Mouse (Mus musculus) myocyte (in vitro differentiated cells): ENCODE measurements around the gene Fgr.

Source experiments
- CEBPB ChIP-seq: IDR thresholded peaks from 2 replicates; pipeline ENCODE4 v1.6.1; 2011; ENCODE audit warnings: mild to moderate bottlenecking, moderate library complexity; ENCODE audit not compliant: poor library complexity, insufficient read depth, severe bottlenecking
- MAX ChIP-seq: IDR thresholded peaks from one replicate; pipeline ENCODE4 v1.6.1; 2011; ENCODE audit warnings: low read depth, mild to moderate bottlenecking, control low read depth
- POLR2A ChIP-seq: IDR thresholded peaks from one replicate; pipeline ENCODE4 v1.6.1; 2011; ENCODE audit warnings: low read depth, mild to moderate bottlenecking, control low read depth, moderate library complexity; ENCODE audit not compliant: insufficient read length
- SRF ChIP-seq: IDR thresholded peaks from one replicate; pipeline ENCODE4 v1.6.1; 2011; ENCODE audit warnings: low read depth; ENCODE audit not compliant: control insufficient read depth, insufficient read length
- TCF3 ChIP-seq: IDR thresholded peaks from one replicate; pipeline ENCODE4 v1.6.1; 2011; ENCODE audit warnings: low read depth, control low read depth; ENCODE audit not compliant: insufficient read length
- USF1 ChIP-seq: IDR thresholded peaks from one replicate; pipeline ENCODE4 v1.6.1; 2011; ENCODE audit warnings: low read depth, mild to moderate bottlenecking, control low read depth, moderate library complexity

DNA sequence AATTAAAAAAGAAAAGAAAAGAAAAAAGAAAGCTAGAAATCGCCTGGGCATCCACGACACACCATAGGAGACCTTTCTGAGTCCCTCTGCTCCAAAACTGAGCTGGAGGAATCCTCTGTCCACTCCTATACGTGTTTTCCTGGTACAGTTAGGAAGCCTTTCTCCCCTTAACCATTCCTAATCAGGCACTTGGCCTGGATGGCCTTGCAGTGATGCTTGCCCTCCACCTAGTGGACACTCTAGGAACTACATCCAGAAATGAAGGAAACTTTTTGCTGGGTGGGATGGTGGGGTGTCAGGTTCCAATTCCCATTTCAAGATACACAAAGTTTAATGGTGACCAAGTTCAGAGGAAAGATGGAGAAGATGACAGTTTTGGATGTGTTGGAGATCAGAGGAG lies 31.3 kb downstream of the Fgr start:
- TF ChIP-seq TCF3 = no peak
- no peak for TF ChIP-seq MAX
- TF ChIP-seq POLR2A = no peak
- no peak for TF ChIP-seq USF1
- no peak for TF ChIP-seq CEBPB
- TF ChIP-seq SRF = no peak
